Mouse (Mus musculus): Measurements from ENCODE around the gene Eppin. TPM values are rescaled to one million over a fixed set of nuclear protein-coding genes. Genes with fewer than 3 reads are reported as not detected.
"Not testable (repeated sequence)": the region's sequence is repeated elsewhere in the genome, so short reads cannot be mapped to it uniquely, and the experiment has no call there.

Eppin gene
- polyA plus RNA-seq, 1 experiment from 2014 or later = not detected

GRCm38 (mm10) chr2:164592014-164592413 lies 1.4 kb downstream of the Eppin start:
- 13% methylated on average over 4 of the region's 4 CpGs for WGBS
- 0 out of 2 replicates have a peak, but pooled peaks cover under 1% of the 10 kb centered on the region for H3K4me1 ChIP-seq
- peak overlapping the region; percentile 69 for H3K27ac ChIP-seq (replicated peaks)
- peak; percentile 40 for DNase-seq (ENCODE audit: low spot score)
- H3K9me3 ChIP-seq (replicated peaks) = no peaks in the 10 kb centered on the region
- no peaks in the 10 kb centered on the region for H3K27me3 ChIP-seq (ENCODE audit: low read depth, poor library complexity, severe bottlenecking)
- no peaks in the 10 kb centered on the region for H3K36me3 ChIP-seq
- no peak overlapping the region for H3K4me3 ChIP-seq

- H3K4me1 ChIP-seq = peaks cover 17% of the 10 kb centered on the region
- H3K9me3 ChIP-seq (replicated peaks); H3K27ac ChIP-seq (replicated peaks); H3K36me3 ChIP-seq; H3K4me3 ChIP-seq; H3K27me3 ChIP-seq (ENCODE audit: low read depth, poor library complexity, severe bottlenecking); DNase-seq (ENCODE audit: low spot score): not testable (repeated sequence)
- 68% methylated on average over 13 of the region's 13 CpGs for WGBS
Observed at GRCm38 (mm10) chr2:164585025-164585725, 8.2 kb downstream of the Eppin start, which contains the start of gene Wfdc6a. TSS of gene Wfdc6a (minus strand) at chr2:164585447.

GRCm38 (mm10) chr2:164573359-164573758 lies 20.0 kb downstream of the Eppin start, which contains the start of gene Spint3:
TSS of gene Spint3 (minus strand) at chr2:164573459.
- H3K9me3 ChIP-seq (replicated peaks); H3K36me3 ChIP-seq; H3K4me3 ChIP-seq; H3K27me3 ChIP-seq (ENCODE audit: low read depth, poor library complexity, severe bottlenecking); H3K4me1 ChIP-seq; H3K27ac ChIP-seq (replicated peaks); DNase-seq (ENCODE audit: low spot score): not testable (repeated sequence)
- 89% methylated on average over 6 of the region's 6 CpGs for WGBS

DNA sequence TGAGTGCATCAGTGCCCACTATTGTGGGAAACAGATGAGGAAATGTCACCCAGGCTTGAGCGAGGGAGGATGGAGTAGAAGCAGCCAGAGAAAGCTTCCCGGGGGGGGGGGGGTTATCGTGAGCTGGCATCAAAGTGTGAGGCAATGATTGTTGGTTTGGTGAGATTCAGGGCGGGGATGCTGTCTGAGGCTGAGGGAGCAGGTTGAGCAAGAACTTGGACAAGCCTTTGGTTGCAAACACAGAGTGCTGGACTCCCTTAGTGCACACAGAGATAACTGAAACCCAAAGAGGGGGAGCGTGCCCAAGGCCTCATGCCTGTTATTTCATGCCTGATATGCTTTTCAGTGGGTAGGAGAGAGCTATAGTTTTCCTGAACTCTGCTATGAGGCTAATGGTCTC lies 25.9 kb downstream of the Eppin start:
- 89% methylated on average over 5 of the region's 5 CpGs for WGBS
- no peak for DNase-seq (ENCODE audit: low spot score)

DNA sequence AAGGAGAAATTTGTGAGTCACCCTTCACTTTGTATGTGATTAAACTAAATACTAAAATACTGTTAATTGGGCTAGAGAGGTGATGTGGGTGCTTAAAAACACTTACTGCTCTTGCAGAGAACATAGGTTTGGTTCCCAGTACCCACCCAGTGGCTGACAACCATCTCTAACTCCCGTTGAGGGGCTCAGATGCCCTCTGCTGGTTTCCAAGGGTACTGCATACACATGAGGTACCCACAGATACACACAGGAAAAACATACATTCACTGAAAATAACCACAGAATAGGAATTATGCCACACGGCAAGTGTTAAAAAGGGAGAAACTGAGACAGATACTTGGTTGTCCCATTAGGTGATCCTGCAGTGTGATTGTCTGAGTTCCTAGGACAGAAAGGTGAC lies 26.4 kb downstream of the Eppin start:
- Histone ChIP-seq H3K27ac (replicated peaks) (no peak overlapping the region), H3K4me3 (no peak overlapping the region), H3K27me3 (ENCODE audit: low read depth, poor library complexity, severe bottlenecking) (peaks cover 18% of the 10 kb centered on the region), H3K36me3 (peaks cover 8% of the 10 kb centered on the region; the same call in 1 of the 2 replicates), H3K9me3 (replicated peaks) (no peaks in the 10 kb centered on the region), H3K4me1 (peaks cover 24% of the 10 kb centered on the region)
- WGBS = 82% methylated on average over 2 of the region's 2 CpGs
- DNase-seq (ENCODE audit: low spot score) = no peak

More for the DNA sequence above, 25.9 kb downstream of the Eppin start:
- Histone ChIP-seq H3K4me3 (no peak overlapping the region), H3K36me3 (peaks cover 8% of the 10 kb centered on the region; the same call in 1 of the 2 replicates), H3K4me1 (peaks cover 20% of the 10 kb centered on the region), H3K27ac (replicated peaks) (no peak overlapping the region), H3K9me3 (replicated peaks) (no peaks in the 10 kb centered on the region), H3K27me3 (ENCODE audit: low read depth, poor library complexity, severe bottlenecking) (peaks cover 14% of the 10 kb centered on the region)

DNA sequence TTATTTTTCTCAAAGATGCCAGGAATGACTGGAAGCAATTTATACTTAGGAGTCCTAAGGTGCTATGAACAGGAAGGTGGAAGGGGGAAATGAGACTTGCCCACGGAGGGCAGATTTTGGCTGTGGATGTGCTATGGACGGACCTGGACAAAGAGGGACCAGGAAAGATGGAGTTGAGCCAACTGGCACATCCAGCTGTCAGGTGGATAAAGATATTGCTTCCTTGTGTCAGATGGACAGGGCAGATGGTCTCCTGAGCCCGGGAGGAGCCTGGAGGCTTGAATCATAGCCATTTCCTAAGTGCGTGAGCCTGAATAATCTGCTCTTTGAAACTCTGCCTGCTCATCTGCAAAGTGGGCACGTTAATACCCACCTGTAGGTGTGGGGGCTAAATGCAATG lies 29.0 kb downstream of the Eppin start:
- no peak for DNase-seq (ENCODE audit: low spot score)
- peaks cover 8% of the 10 kb centered on the region; the same call in 1 of the 2 replicates for H3K36me3 ChIP-seq
- no peaks in the 10 kb centered on the region for H3K9me3 ChIP-seq (replicated peaks)
- no peak overlapping the region for H3K4me3 ChIP-seq
- peaks cover 25% of the 10 kb centered on the region for H3K4me1 ChIP-seq
- peaks cover 29% of the 10 kb centered on the region for H3K27me3 ChIP-seq (ENCODE audit: low read depth, poor library complexity, severe bottlenecking)
- WGBS = 84% methylated on average over 5 of the region's 5 CpGs
- H3K27ac ChIP-seq (replicated peaks) = no peak overlapping the region

DNA sequence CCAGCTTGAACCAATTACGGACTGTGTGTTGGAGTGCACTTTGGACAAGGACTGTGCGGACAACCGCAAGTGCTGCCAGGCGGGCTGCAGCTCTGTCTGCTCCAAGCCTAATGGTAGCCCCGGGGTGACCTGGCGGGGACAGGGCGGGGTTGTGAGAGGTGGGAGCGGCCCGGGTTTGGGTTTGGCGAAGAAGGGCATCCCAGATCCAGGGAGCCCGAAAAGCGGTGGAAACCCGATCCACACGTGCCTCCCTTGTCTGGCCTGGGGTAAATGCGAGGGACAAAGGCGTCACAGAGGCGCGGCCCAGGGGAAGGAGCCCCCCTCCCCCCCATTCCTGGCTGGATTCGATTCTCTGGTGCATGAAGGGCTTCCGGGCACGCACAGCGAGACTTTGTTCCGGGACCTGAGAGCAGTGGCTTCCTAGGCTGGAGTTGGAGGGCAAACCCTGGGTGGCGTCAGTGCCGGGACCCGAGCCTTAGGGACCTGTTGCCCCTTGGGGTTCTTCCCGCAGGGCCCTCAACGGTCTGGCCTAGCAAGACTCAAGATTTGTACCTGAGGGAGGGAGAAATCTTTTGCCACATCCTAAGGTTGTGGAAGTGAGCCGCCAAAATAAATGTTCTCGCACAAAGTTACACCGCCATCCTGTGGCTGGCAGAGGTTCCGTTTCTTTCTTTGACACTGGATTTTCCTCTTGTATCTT lies 29.9 kb downstream of the Eppin start:
- Histone ChIP-seq H3K4me1 (peaks cover 25% of the 10 kb centered on the region), H3K36me3 (peaks cover 8% of the 10 kb centered on the region; the same call in 1 of the 2 replicates), H3K9me3 (replicated peaks) (no peaks in the 10 kb centered on the region), H3K27me3 (ENCODE audit: low read depth, poor library complexity, severe bottlenecking) (peaks cover 29% of the 10 kb centered on the region), H3K4me3 (peak overlapping the region; percentile 58), H3K27ac (replicated peaks) (peak overlapping the region; percentile 87)
- under 1% methylated on average over 32 of the region's 32 CpGs for WGBS
- DNase-seq (ENCODE audit: low spot score) = peak; percentile 77

DNA sequence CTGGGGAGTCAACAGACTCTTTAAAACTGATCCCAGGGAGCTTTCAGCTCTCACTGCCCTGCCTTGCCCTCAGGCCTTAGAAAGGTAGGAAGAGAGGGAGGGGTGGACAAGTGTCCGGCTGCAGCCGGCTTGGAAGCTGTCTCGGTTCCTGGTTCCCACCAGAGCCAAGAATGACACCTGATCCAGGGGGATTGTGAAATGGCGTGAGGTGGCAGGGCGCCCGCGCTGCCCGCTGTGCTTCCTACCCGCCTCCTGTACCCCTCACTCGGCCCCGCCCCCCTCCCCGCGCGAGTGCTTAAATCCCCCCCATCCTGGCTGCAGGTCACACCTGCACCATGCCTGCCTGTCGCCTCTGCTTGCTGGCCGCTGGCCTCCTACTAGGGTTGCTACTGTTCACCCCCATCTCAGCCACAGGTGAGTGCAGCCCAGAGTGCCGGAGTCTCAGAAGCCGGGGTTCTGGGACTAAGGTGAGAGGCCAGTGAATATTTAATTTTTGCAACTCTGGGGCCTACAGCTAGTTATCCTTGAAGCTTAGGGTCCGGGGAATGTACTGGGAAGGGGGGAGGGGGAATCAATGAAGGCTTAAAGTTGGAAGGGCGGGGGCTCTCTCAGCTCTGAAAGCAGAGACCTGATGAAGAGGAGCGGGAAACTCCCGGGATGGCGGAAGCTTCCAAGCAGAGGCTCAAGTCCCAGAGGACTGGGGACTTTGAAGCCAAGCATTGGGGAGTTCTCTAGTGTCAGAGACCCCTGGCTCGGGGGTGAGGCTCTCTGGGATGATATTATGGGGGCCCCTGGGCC lies 30.8 kb downstream of the Eppin start, which contains the start of gene Wfdc2:
TSS of gene Wfdc2 (plus strand) at position 23 of the 798 bp plus-strand sequence.
- peaks cover 29% of the 10 kb centered on the region for H3K27me3 ChIP-seq (ENCODE audit: low read depth, poor library complexity, severe bottlenecking)
- peaks cover 25% of the 10 kb centered on the region for H3K4me1 ChIP-seq
- H3K27ac ChIP-seq (replicated peaks) = peak within 1 kb of the TSS; percentile 87
- peaks cover 8% of the 10 kb centered on the region; the same call in 1 of the 2 replicates for H3K36me3 ChIP-seq
- DNase-seq (ENCODE audit: low spot score) = peak; percentile 18
- WGBS = 2% methylated on average over 24 of the region's 24 CpGs
- H3K9me3 ChIP-seq (replicated peaks) = no peaks in the 10 kb centered on the region
- peak within 1 kb of the TSS; percentile 58 for H3K4me3 ChIP-seq

- 90% methylated on average over 8 of the region's 8 CpGs for WGBS
Observed at GRCm38 (mm10) chr2:164560106-164560505, 33.3 kb downstream of the Eppin start.

DNA sequence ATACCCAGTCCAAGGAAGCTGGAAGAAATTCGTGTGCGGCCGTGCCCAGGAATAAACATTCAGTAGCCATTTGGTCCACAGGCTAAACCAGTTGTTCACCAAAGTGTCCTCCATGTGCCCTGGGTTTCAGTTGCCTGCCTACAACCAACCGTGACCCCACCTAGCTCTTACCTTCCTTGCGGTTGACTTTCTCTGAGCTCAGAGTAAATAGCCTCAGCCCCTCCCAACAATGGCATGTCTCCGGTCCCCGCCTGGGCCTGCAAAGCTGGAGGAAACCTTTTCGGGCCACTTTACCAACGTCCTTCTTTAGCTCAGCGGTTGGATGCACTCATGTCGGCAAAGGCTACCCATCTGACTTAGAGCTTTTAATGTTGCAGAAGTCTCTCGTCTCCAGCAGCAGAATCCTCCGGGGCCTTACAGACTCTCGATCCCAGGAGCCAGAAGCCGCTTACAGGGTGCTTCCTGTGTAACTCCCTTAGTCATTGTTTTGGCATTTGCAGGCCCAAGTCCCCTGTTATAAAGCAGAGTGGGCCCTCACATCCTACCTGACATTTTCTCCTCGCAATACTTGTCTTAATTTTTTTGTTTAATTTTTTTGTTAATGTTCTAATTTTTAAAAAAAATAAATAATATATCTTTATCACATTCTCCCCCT lies 34.3 kb downstream of the Eppin start:
- Histone ChIP-seq H3K27ac (replicated peaks) (no peak overlapping the region; the same call in 1 of the 2 replicates), H3K4me1 (peaks cover 22% of the 10 kb centered on the region), H3K27me3 (ENCODE audit: low read depth, poor library complexity, severe bottlenecking) (peaks cover 23% of the 10 kb centered on the region), H3K4me3 (no peak overlapping the region), H3K36me3 (no peaks in the 10 kb centered on the region), H3K9me3 (replicated peaks) (no peaks in the 10 kb centered on the region)
- no peak for DNase-seq (ENCODE audit: low spot score)
- WGBS = 46% methylated on average over 16 of the region's 16 CpGs

More at GRCm38 (mm10) chr2:164560106-164560505, 33.3 kb downstream of the Eppin start:
- Histone ChIP-seq H3K27me3 (ENCODE audit: low read depth, poor library complexity, severe bottlenecking) (peaks cover 29% of the 10 kb centered on the region), H3K9me3 (replicated peaks) (no peaks in the 10 kb centered on the region), H3K4me3 (no peak overlapping the region), H3K27ac (replicated peaks) (no peak overlapping the region), H3K4me1 (peaks cover 25% of the 10 kb centered on the region), H3K36me3 (no peaks in the 10 kb centered on the region)
- DNase-seq (ENCODE audit: low spot score) = no peak

DNA sequence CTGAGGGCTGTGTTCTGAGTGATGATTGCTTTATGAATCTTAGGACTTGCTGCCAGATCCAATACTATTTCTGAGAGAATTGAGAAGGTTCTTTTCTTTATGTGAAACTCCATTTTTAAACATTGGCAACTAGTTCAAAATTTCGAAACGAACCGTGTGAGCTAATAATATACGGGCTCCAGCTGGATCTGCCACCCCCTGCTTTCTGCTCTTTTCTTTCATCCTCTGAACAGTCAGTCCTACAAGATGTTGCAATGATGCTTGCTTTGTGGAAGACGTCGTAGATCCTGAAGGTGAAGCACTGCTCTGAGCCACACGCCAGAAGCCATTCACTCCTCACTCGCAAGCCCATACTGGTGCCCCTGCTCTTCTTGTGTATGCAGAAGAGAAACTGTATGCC lies 35.0 kb downstream of the Eppin start:
- Histone ChIP-seq H3K27me3 (ENCODE audit: low read depth, poor library complexity, severe bottlenecking) (peaks cover 23% of the 10 kb centered on the region), H3K4me1 (peaks cover 15% of the 10 kb centered on the region), H3K4me3 (no peak overlapping the region), H3K36me3 (no peaks in the 10 kb centered on the region), H3K27ac (replicated peaks) (no peak overlapping the region), H3K9me3 (replicated peaks) (no peaks in the 10 kb centered on the region)
- no peak for DNase-seq (ENCODE audit: low spot score)
- 88% methylated on average over 8 of the region's 8 CpGs for WGBS

DNA sequence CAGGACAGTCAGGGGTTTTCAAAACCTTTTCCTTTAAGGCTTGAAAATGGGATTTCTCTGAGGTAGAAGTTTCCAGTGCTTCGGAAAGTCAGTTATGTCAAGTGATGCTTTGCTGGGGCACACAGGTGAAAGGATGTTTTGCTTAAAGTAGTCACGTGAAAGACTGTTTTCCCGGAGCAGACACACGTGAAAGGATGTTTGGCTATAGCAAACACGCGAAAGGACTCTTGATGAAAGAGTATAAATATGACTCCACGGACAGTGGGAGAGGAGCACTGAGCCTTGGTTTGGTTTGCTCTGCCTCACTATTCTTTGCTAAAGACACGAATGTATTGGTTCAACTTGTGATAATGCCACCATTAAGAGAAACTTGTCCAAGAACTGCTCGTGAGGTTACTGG lies 41.9 kb downstream of the Eppin start:
- H3K4me3 ChIP-seq = no peak overlapping the region
- WGBS = 93% methylated on average over 9 of the region's 9 CpGs

More for the DNA sequence above, 41.9 kb downstream of the Eppin start:
- Histone ChIP-seq H3K9me3 (replicated peaks) (no peaks in the 10 kb centered on the region), H3K36me3 (no peaks in the 10 kb centered on the region), H3K4me1 (peaks cover 17% of the 10 kb centered on the region), H3K27me3 (ENCODE audit: low read depth, poor library complexity, severe bottlenecking) (0 out of 2 replicates have a peak, but pooled peaks cover 3% of the 10 kb centered on the region), H3K27ac (replicated peaks) (no peak overlapping the region)
- no peak for DNase-seq (ENCODE audit: low spot score)

All from midbrain, embryonic 10.5 days (tissue).